Mouse (Mus musculus) thymus, adult 2 months (tissue): ENCODE data around the gene Nek3. TPM values are rescaled to one million over a fixed set of nuclear protein-coding genes. Genes with fewer than 3 reads are reported as not detected.

ENCODE experiments used
- DNase-seq: peaks from one replicate; pipeline ENCODE4 v3.0.0; 2021
- H3K27ac ChIP-seq: fragments of 200-500 bp; 2 replicates; pipeline ENCODE4 v1.5.1; 2012; ENCODE audit warnings: low read length, control low read depth; ENCODE audit not compliant: control insufficient read depth, insufficient read depth
- H3K27me3 ChIP-seq: fragments of 200-500 bp; 2 replicates; pipeline ENCODE4 v1.6.1; 2012; ENCODE audit warnings: mild to moderate bottlenecking, low read length, moderate library complexity, mixed read lengths; ENCODE audit not compliant: control insufficient read depth, insufficient read depth
- H3K36me3 ChIP-seq: fragments of 200-500 bp; 2 replicates; pipeline ENCODE4 v1.6.1; 2012; ENCODE audit warnings: mild to moderate bottlenecking, low read length, moderate library complexity; ENCODE audit not compliant: control insufficient read depth, insufficient read depth
- H3K4me1 ChIP-seq: fragments of 200-500 bp; replicated peaks from 2 replicates; pipeline ENCODE4 v1.6.1; 2012; ENCODE audit warnings: low read length; ENCODE audit not compliant: control insufficient read depth, insufficient read depth
- H3K4me3 ChIP-seq: fragments of 200-500 bp; 2 replicates; pipeline ENCODE4 v1.5.1; 2012; ENCODE audit warnings: mild to moderate bottlenecking, low read length, control low read depth, moderate library complexity; ENCODE audit not compliant: control insufficient read depth, insufficient read depth
- CTCF ChIP-seq: fragments of 200-500 bp; IDR thresholded peaks from 2 replicates; pipeline ENCODE4 v1.5.1; 2012; ENCODE audit warnings: mild to moderate bottlenecking, control low read depth, low read length, moderate library complexity, borderline replicate concordance; ENCODE audit not compliant: control insufficient read depth, poor library complexity, insufficient read depth; ENCODE audit errors: extremely low read depth
- POLR2A ChIP-seq: fragments of 200-500 bp; IDR thresholded peaks from 2 replicates; pipeline ENCODE4 v1.6.1; 2012; ENCODE audit warnings: mild to moderate bottlenecking, low read length, control low read depth, moderate library complexity; ENCODE audit not compliant: control insufficient read depth, poor library complexity, insufficient read depth; ENCODE audit errors: extremely low read depth
- WGBS: fragments of 180-500 bp; shearing (Covaris S2); methylation state at CpG from one replicate; pipeline ENCODE4 v1.1.7; 2018; 5-methylcytosine and 5-hydroxymethylcytosine counted together
- polyA plus RNA-seq: library from polyadenylated mRNA; depleted of rRNA; stranded (reverse); fragments of >200 nt; gene quantifications from 2 replicates; pipeline ENCODE4 v1.2.3, GENCODE M21; 2012; rRNA removed

Gene Nek3
- 1.2 and 1.8 TPM in 2 replicates for polyA plus RNA-seq

- Histone ChIP-seq H3K4me1 (peaks cover 4% of the 10 kb centered on the region), H3K27ac (peak within 1 kb of the TSS; percentile 9; the same call in 1 of the 2 replicates), H3K27me3 (no peaks in the 10 kb centered on the region), H3K36me3 (peaks cover 6% of the 10 kb centered on the region; the same call in 1 of the 2 replicates), H3K4me3 (peak within 1 kb of the TSS; percentile 35)
- under 1% methylated on average over 43 of the region's 43 CpGs for WGBS
- TF ChIP-seq POLR2A = peak; percentile 30; the same call in 1 of the 2 replicates
- TF ChIP-seq CTCF = peak; percentile 61; the same call in 1 of the 2 replicates
- peak; percentile 77 for DNase-seq
Observed at GRCm38 (mm10) chr8:22166080-22166603, at the start of gene Nek3. Gene Nek3, minus strand, starts transcription at chr8:22166435.

DNA sequence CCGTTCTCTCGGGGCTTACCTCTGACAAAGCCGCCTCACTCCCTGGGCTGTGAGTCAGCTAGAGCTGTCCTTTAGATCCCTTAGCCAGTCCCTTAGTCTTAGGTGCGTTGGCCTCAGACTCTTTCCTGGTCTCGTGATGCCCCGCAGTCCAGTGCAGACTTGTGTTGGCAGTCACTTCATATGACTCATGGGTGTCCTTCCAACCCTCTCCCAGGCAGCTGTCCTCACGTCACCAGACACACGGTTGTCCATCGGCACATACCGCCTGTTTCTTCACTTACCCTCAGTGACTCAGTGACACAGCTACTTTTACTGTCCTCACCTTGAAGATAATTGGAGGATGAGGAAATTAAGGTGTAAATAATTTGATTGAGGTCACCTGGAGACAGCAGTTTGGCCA lies 48.6 kb upstream of the Nek3 start:
- WGBS = 98% methylated on average over 10 of the region's 10 CpGs

GRCm38 (mm10) chr8:22209012-22209411 lies 42.8 kb upstream of the Nek3 start:
- H3K27me3 ChIP-seq = no peaks in the 10 kb centered on the region
- TF ChIP-seq CTCF (no peak), POLR2A (no peak)
- H3K36me3 ChIP-seq = peaks cover 26% of the 10 kb centered on the region
- WGBS = 18% methylated on average over 5 of the region's 5 CpGs
- H3K4me3 ChIP-seq = no peak overlapping the region
- no peak overlapping the region for H3K27ac ChIP-seq
- DNase-seq = no peak
- H3K4me1 ChIP-seq = no peaks in the 10 kb centered on the region; the same call in 1 of the 2 replicates

More for the DNA sequence above, 48.6 kb upstream of the Nek3 start:
- Histone ChIP-seq H3K4me3 (no peak overlapping the region), H3K36me3 (peaks cover 42% of the 10 kb centered on the region), H3K4me1 (no peaks in the 10 kb centered on the region), H3K27ac (no peak overlapping the region), H3K27me3 (no peaks in the 10 kb centered on the region)
- TF ChIP-seq POLR2A (no peak), CTCF (no peak)
- no peak for DNase-seq

DNA sequence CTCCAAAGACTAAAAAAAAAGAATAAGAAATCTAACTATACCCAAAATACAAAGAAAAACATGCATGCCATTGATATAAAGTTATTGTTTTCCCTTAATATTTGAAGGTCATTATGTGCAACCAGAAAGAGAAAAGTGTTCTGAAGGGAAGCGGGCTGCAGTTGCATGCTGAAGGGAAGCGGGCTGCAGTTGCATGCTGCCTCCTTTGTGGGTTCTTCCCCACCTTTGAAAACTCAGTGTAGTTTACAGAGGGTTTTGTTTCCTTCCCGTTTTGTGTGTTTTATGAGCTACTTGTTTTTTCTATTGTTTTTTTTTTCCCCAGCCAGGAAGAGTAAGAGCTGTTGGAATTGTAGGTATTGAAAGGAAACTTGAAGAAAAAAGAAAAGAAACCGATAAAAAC lies 41.3 kb upstream of the Nek3 start:
- no peak overlapping the region for H3K4me3 ChIP-seq
- no peak overlapping the region for H3K27ac ChIP-seq
- 20% methylated on average over 4 of the region's 4 CpGs for WGBS
- DNase-seq = no peak
- H3K4me1 ChIP-seq = no peaks in the 10 kb centered on the region; the same call in 1 of the 2 replicates
- no peaks in the 10 kb centered on the region for H3K27me3 ChIP-seq
- TF ChIP-seq CTCF (no peak), POLR2A (no peak)
- peaks cover 19% of the 10 kb centered on the region for H3K36me3 ChIP-seq

GRCm38 (mm10) chr8:22199481-22199880 lies 33.2 kb upstream of the Nek3 start:
- DNase-seq = no peak
- H3K27ac ChIP-seq = no peak overlapping the region
- no peaks in the 10 kb centered on the region for H3K27me3 ChIP-seq
- peaks cover 9% of the 10 kb centered on the region for H3K4me1 ChIP-seq
- TF ChIP-seq POLR2A (no peak), CTCF (no peak)
- H3K4me3 ChIP-seq = no peak overlapping the region
- 98% methylated on average over 8 of the region's 8 CpGs for WGBS
- peaks cover 20% of the 10 kb centered on the region for H3K36me3 ChIP-seq

DNA sequence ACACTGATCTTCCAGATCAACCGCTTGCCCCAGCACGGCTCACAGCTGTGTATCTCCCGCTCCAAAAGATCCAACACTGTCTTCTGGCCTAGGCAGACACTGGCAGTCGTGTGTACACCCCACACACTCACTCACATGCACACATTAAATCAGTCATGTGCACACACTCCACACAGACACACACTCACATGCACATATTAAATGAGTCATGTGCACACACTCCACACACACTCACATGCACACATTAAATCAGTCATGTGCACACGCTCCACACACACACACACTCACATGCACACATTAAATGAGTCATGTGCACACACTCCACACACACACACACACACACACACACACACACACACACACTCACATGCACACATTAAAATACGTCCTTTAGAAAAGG lies 31.7 kb upstream of the Nek3 start:
- no peak for DNase-seq
- Histone ChIP-seq H3K36me3 (peaks cover 20% of the 10 kb centered on the region), H3K27me3 (no peaks in the 10 kb centered on the region), H3K27ac (no peak overlapping the region), H3K4me3 (no peak overlapping the region), H3K4me1 (peaks cover 14% of the 10 kb centered on the region)
- TF ChIP-seq CTCF (no peak), POLR2A (no peak)
- 95% methylated on average over 6 of the region's 6 CpGs for WGBS
